Mouse (Mus musculus) thymus, adult 2 months (tissue): ENCODE results near the gene Naa80.

ENCODE experiments used
- CTCF ChIP-seq: fragments of 200-500 bp; IDR thresholded peaks from 2 replicates; pipeline ENCODE4 v1.5.1; 2012; ENCODE audit warnings: mild to moderate bottlenecking, control low read depth, low read length, moderate library complexity, borderline replicate concordance; ENCODE audit not compliant: control insufficient read depth, poor library complexity, insufficient read depth; ENCODE audit errors: extremely low read depth
- POLR2A ChIP-seq: fragments of 200-500 bp; IDR thresholded peaks from 2 replicates; pipeline ENCODE4 v1.6.1; 2012; ENCODE audit warnings: mild to moderate bottlenecking, low read length, control low read depth, moderate library complexity; ENCODE audit not compliant: control insufficient read depth, poor library complexity, insufficient read depth; ENCODE audit errors: extremely low read depth

DNA sequence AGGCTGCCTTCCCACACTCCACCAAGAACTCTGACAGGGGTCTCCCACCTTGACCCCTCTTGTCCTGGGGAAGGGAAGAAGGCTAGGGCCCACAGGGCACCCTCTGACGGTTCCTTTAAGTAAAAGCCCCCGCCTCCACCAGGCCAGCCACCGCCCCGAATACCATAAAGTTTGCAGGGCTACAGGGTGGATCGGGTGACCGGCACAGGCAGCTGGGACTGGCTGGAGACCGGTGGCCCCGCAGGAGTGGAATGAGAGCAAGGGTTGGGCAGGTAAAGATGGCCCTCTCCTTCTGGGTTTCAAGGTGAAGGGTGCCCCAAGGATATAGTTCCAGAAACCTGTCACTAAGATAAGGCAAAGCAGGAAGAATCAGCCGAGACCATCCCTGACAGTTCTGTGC is 27.9 kb downstream of the Naa80 start:
- TF ChIP-seq POLR2A (no peak), CTCF (no peak)
